Mouse (Mus musculus) bone marrow, adult 2 months (tissue): ENCODE data around the gene C1qtnf6.

ENCODE experiments used
- CTCF ChIP-seq: fragments of 200-500 bp; IDR thresholded peaks from 2 replicates; pipeline ENCODE4 v1.5.1; 2011; ENCODE audit warnings: low read length, control low read depth; ENCODE audit not compliant: control insufficient read depth, insufficient read depth
- POLR2A ChIP-seq: fragments of 200-500 bp; IDR thresholded peaks from 2 replicates; pipeline ENCODE4 v1.6.1; 2011; ENCODE audit warnings: low read depth, mild to moderate bottlenecking, control low read depth, low read length, borderline replicate concordance; ENCODE audit not compliant: control insufficient read depth

DNA sequence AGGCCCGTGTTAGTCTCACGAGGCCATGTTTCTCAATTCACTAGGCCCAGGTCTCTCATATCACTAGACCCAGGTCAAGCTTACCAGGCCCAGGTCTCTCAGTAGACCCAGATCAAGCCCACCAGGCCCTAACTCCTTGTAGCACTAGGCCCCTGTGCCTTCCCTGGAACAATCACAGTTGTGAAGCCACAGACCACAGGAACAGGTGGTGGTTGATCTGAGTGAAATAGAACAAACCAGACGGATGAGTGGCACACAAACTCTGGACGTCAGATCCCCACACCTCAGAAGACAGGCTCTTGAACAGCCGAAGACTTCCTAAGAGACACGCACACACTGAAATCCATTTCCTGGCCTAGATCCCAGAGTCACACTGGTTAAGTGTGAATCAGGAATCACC is 20.5 kb downstream of the C1qtnf6 start:
- TF ChIP-seq CTCF, result no peak
- TF ChIP-seq POLR2A, result no peak
